ENCODE assay signal across 21 mouse cellular contexts in the genomic region with DNA sequence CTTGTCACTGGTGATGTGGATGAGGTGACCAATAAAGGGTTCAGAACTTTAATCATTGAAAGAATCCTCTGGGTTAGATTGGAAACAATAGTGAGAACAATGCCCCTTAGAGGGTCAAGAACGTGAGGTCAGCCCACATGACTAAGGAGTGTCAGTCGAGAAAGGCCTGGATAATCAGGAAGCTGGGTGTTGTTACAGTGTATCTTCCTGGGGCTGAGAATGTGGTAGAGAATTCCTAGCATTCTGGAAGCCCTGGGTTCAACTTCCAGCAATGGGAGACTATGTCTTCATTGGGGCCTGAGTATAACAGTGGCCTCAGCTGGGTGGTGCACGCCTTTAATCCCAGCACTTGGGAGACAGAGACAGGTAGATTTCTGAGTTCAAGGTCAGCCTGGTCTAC. TPM values are rescaled to one million over a fixed set of nuclear protein-coding genes. Genes with fewer than 3 reads are reported as not detected.
DNase-seq lines count a peak whose midpoint lies in the region; TF ChIP-seq lines count a peak whose summit lies in the region.
"Had no signal": no experiment of that assay in that cellular context is flagged by ENCODE, and none has a peak within 500 bp of the region (broad histone marks: within the 10 kb centered on the region; RNA-seq: fewer than 3 reads in every experiment).

No protein-coding gene starts in this region.

- H3K27ac ChIP-seq in kidney, adult 2 months (ENCODE audit: insufficient read depth, low read depth, low read length) = no peak overlapping the region

- whole genome bisulfite sequencing in kidney, adult 2 months = 56% methylated on average over 3 of the region's 3 CpGs

- H3K4me1 ChIP-seq in kidney, adult 2 months (ENCODE audit: control insufficient read depth, insufficient read depth, low read length) = no peaks in the 10 kb centered on the region

- TF ChIP-seq CTCF in kidney, adult 2 months (conservative IDR thresholded peaks at IDR 0.05; ENCODE audit: insufficient read depth, insufficient read length, low read depth, low read length) = no peak

- DNase-seq in R1 (ENCODE audit: low read depth, low spot score) = peak; percentile 61
- DNase-seq in ZHBTc4 (ENCODE audit: low read depth, low spot score) = peak; percentile 61
- DNase-seq in layer of hippocampus, adult 9-10 months (ENCODE audit: low spot score) = no peak
- DNase-seq in kidney, adult 2 months = no peak
- DNase-seq: adrenal gland, adult 2 months; adrenal gland, adult 8-10 months; adrenal gland, postnatal 10 days; adrenal gland, postnatal 14 days; adrenal gland, postnatal 25 days; adrenal gland, postnatal 36 days; B cell, adult 2 months; cerebellum, adult 11 months; cerebellum, adult 11-12 months; cerebellum, adult 18-20 months; cerebellum, adult 2 months; cerebellum, adult 8-10 months had no signal

- H3K27me3 ChIP-seq in kidney, adult 2 months (replicated peaks; ENCODE audit: control insufficient read depth, insufficient read depth, low read length) = peaks cover 3% of the 10 kb centered on the region; the same call in 1 of the 2 replicates

- no peaks in the 10 kb centered on the region for H3K36me3 ChIP-seq in kidney, adult 2 months (ENCODE audit: control insufficient read depth, insufficient read depth, low read length)
- H3K36me3 ChIP-seq: G1E had no signal

- no peak for TF ChIP-seq POLR2A in kidney, adult 2 months (IDR thresholded peaks at IDR 0.05; ENCODE audit: low read depth, low read length)

- H3K4me3 ChIP-seq in kidney, adult 2 months (ENCODE audit: insufficient read depth, low read depth, low read length) = no peak overlapping the region

RNA-seq across cellular contexts. Expression of a gene that starts 8.0 kb away (rescaled TPM):
- polyA plus RNA-seq in kidney, adult 2 months (2012; rRNA removed) = not detected in 2 replicates
- polyA plus RNA-seq: activated CD4-positive, CD25-positive, alpha-beta regulatory T cell, adult 4 months; C2C12; CD4-positive, CD25-positive, alpha-beta regulatory T cell, adult 4 months; G1E; Patski had no signal

RNA-seq across cellular contexts. Expression of a gene that starts 15.7 kb away (rescaled TPM):
- polyA plus RNA-seq in kidney, adult 2 months (2012; rRNA removed) = not detected in 2 replicates
- polyA plus RNA-seq: activated CD4-positive, CD25-positive, alpha-beta regulatory T cell, adult 4 months; C2C12; CD4-positive, CD25-positive, alpha-beta regulatory T cell, adult 4 months; G1E; Patski had no signal

RNA-seq across cellular contexts. Expression of a gene that starts 22.5 kb away (rescaled TPM):
- 0.14 and 0.31 TPM in 2 replicates for polyA plus RNA-seq in kidney, adult 2 months (2012; rRNA removed)
- polyA plus RNA-seq: activated CD4-positive, CD25-positive, alpha-beta regulatory T cell, adult 4 months; CD4-positive, CD25-positive, alpha-beta regulatory T cell, adult 4 months; G1E; Patski had no signal

RNA-seq across cellular contexts. Expression of a gene that starts 58.2 kb away (rescaled TPM):
- 1.6 and 2.4 TPM in 2 replicates for polyA plus RNA-seq in kidney, adult 2 months (2012; rRNA removed)
- polyA plus RNA-seq: C2C12; CD4-positive, CD25-positive, alpha-beta regulatory T cell, adult 4 months; G1E; Patski had no signal

Comparison
In these comparisons a context has a peak if more than half of its experiments do, and no peak if none do; other contexts are left out.
1. DNase-seq: peak in R1 (single experiment) and ZHBTc4 (single experiment); none in layer of hippocampus, adult 9-10 months (single experiment) and kidney, adult 2 months (single experiment).